Mouse (Mus musculus): ENCODE data around the gene Rap1gds1. TPM values are rescaled to one million over a fixed set of nuclear protein-coding genes. Genes with fewer than 3 reads are reported as not detected.

The Rap1gds1 gene
- total RNA-seq, 2 experiments from 2014 or later, result 27.1 to 30.3 TPM

DNA sequence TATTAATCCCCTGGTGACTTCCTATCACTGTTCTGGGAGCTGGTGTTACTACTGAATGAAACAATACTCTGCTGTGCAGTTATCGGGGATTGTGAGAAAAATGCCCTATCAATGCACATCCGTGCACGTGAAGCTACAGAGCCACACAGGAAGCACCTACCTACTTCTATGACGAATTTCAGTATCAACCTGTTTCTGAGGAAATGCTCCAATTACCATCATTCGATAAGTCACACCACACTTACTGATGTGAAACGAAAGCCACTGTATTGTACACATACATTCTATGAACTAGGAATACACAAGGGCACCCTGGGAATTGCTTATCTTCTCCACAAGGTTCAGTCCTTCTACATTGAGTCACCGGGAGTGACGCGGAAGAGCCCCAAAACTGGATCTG is 10.9 kb downstream of the Rap1gds1 start:
- no peak for DNase-seq
- intact Hi-C loops (cut with DNase I), result no loop called here

DNA sequence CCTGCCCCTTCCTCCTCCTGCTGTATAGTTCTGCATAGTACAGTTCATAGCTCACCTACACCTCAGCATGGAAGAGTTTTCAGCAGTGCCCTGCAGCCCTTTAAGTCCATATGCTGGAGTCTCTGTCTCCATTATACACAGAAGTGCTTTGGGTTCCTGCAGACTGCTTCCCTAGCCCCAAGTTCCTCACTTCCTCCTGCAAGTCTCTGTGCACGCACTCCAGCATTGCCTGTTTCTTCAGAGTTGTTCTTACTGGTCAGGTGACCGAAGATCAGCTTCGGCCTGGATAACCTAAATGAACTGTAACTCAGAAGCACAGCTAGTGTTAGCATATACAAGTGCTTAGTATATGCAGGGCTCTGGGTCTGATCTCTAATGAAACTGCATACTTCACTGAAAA is 12.9 kb downstream of the Rap1gds1 start:
- intact Hi-C loops (cut with DNase I), result no loop called here
- no peak for DNase-seq

DNA sequence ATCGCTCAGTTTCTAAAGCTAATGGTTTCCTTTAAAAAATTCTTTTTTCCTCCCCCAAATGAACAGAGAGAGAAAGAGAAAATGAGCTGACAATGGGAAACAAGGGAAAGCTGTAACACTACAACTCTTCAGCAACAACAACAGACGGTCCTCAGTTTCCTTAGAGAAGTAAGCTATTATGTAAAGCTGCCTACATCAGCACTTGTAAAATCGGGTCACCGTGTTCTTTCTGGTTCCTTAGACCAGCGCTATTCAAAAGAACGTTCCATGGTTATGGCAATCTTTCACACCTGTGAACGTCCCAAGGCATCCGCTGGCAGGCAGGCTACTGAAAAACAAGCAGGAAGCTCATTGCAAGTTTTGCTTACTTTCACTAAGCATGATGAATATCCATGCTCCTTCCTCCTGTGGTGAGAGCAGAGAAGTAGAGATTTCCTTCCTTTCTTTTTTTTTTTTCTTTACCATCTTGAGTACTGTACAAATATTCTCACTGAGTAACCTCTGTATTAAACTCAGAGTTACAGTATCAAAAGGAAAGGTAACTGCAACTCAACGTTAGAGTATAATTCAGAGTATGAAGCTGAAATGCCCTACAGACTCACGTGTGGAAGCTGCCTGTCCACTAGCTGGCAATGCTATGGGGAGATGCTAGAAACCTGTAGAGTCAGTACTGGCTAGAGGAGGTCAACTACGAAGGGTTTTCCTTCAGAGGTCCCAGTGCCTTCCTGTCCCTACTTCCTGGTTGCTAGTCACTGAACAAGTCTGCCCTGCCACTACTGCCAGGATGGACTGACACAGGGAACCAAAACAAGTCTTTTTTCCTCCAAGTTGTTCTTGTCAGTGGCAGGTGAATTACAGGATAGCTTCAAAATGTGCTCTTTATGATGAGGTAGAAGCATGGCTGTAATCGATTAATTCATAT is 26.0 kb downstream of the Rap1gds1 start:
- DNase-seq, result no peak
- intact Hi-C loops (cut with DNase I), result no loop called here

DNA sequence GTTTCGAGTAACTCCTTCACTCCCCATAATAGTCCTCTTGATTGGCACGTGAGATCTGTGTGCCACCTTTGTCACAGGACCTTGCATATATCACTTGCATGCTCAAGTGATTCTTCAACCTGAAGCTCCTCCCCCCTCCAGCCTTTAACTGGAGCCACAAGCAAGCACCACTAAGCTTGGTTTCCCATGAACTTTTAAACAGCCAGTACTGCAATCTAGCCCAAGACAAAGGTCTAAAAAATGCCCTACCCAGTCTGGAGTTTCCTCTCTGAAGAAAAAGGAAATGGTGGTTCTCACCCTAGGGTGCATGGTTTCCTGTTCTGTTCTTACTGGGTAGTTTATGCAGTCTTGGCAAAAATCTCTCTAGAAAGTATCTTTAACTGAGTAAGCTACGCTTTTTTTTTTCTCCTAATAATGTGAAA is 32.6 kb downstream of the Rap1gds1 start:
- intact Hi-C loops (cut with DNase I), result no loop called here
- peak in 1 of 2 experiments; percentile 17 for DNase-seq

DNA sequence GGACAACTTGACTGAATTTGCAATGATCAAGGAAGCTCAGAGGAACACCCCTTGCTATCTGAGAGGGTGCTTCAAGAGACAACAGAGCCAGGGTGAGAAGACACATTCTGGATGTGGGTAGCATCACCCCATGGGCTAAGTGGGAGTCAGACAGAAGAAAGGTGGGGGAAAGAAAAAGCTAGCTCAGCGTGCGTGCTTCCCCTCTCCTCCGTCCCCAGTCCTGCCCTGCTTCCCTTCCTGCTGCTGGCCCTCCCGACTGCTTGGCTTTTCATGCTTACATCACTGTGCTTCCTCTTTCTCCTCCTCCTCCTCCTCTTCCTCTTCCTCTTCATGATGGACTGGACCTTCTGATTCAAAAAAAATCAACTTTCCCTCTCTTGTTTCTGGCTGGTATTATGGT is 33.1 kb downstream of the Rap1gds1 start:
- intact Hi-C loops (cut with DNase I), result no loop called here
- DNase-seq, result no peak

DNA sequence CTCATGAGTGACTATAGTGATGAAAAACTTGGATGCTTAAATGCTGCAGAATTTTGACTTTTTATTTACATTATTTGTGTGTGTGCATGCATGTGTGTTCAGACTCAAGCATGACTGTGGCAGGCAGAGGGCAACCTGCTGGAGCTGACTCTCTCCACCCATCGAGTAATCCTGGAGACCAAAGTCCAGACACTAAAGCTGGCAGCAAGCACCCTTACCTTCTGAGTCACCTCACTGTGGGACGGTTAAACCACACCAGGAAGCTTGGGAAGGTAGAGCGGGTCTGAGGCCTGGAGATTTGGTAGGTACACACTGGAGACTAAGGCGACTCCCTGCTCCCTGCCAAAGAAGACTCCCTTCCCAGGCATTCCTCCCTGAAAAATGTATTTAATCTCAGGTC is 38.0 kb downstream of the Rap1gds1 start:
- intact Hi-C loops (cut with DNase I), result no loop called here

DNA sequence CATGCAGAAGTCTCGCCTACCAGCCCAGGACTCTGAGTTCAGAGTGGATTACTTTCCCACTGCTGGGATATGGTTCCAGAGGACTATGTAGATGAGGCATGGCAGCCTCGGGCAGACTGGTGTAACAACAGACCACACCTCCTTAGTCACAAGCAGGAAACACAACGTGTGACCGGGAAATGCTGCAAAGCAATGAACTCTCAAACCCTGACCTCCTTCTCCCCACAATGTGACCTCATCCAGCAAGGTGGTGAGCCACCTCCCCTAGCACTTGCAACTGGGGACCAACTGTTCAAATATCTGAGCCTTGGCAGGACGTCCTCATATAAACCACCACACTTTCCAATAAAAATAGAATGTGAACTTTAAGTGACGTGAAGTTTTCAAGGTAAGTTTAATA is 41.8 kb downstream of the Rap1gds1 start:
- no peak for DNase-seq
- intact Hi-C loops (cut with DNase I), result no loop called here

More for the DNA sequence above, 38.0 kb downstream of the Rap1gds1 start:
- DNase-seq, result no peak

DNA sequence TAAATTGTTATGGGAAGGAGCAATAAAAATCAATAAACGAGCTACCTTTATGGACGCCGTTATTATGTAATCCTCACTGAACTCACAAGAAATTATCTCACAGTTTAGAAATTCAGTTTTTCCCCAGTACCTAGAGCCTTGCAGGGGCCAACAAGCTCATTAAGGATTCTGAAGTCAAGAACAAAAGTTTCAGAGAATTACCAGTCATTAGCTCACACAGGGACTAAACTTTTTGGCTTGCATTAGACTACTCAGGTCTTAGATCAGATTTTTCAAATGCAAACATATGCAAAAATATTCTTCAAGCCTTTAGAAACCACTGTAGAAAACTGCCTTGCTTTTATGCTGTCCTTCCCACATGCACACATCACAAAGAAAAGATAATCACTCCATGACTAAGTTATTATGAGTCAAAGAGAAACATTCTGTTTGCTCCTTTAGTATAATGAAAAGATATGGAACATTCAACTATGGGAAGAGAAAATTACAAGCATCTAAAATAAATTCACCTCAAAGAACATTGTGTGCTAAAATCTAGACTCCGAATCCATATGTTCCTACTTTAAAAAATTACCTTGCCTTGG is 44.3 kb downstream of the Rap1gds1 start:
- intact Hi-C loops (cut with DNase I), result no loop called here
- no peak for DNase-seq

DNA sequence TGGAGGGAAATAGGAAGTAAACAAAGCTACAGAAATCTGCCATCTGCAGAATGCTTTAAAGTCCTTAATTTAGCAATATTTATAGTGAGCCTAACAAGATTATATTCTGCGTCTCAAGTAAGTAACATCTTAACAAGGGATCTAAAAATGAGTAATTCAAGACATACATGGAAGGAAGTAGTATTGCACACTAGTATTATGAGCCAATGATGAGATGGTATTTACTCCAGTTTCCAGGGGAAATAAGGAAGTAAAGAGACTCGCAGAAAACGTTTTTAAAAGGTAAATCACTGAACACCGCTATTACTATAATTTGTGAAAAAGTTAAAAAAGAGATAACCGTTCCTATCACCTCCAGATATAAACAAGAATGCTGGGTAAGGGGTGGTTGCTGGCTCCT is 49.9 kb downstream of the Rap1gds1 start:
- no peak for DNase-seq
- intact Hi-C loops (cut with DNase I), result loop anchor here (5.0 kb wide), 1 partner anchor 52 kb away; the partner anchor contains the start of gene Rap1gds1

DNA sequence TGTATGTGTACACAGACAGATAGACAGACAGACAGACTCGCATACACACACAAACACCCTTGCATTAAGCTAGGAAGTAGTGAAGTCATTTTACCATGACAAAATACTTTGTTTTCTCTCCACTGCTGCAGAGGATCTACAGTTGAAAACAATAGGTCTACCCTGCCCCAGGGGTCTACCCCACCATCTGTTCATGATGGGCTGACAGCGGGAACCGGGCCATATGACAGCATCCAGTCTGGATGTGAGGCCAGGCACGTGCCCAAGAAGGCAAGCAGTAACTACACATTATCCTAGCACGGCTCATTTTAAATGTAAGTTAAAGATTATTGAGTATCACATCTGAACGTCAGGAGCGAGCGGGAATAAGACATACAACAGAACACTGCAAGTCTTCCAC is 51.4 kb downstream of the Rap1gds1 start:
- intact Hi-C loops (cut with DNase I), result no loop called here
- DNase-seq, result no peak

DNA sequence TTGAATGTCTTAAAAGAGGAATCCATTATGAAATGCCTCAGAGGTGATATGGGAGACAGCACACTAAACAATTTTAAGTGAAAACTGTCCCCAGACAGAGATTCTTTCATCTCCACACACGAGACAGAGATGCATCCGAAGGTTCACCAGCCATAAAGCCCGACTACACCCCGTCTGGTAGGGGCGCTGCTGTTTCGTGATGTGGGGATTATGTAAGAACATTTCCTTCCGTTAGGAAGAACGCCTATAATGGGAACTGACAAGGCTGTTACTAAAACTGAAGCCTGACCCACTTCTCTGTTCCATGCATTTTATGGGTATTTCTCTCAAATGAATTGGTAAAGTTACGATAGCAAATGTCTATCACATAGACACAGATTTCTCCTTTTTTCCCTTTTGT is 62.6 kb downstream of the Rap1gds1 start:
- intact Hi-C loops (cut with DNase I), result no loop called here
- DNase-seq, result no peak

DNA sequence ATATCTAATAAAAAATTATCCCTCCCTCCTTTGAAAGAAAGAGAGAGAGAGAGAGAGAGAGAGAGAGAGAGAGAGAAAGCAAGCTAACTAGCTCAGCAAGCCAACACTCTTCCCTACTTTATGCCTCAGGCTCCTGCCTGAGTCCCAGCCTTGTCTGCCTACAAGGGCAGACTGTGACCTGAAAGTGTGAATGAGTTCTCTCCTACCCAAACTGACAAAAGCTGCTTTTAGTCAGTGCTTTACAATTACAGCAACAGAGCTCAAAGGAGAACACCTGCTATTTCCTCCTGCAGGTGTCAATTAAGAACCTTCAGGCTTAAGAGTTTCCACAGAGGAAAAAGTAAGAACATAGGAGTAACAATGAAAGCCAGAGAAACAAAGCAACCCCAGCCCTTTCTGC is 69.3 kb downstream of the Rap1gds1 start:
- DNase-seq, result no peak
- intact Hi-C loops (cut with DNase I), result no loop called here

DNA sequence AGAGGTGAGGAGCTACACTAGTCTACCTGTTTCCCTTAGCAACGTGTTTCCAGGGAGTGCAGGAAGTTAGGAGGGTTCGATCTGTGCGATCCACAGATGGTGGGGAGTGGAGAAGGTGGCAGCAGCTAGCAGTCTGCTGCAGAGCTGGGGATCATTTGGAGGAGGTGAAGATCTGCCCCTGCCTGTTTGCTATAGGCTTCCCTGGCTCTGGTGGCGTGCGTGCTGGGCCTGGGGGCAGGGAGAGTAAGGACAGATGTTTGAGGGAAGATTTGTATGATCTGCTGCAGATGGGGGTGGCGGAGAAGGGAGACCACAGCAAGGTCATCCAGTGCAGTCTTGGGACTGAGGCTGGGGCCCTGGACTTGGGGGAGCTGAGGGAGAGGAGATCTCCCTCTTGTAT is 72.2 kb downstream of the Rap1gds1 start:
- intact Hi-C loops (cut with DNase I), result no loop called here
- no peak for DNase-seq

DNA sequence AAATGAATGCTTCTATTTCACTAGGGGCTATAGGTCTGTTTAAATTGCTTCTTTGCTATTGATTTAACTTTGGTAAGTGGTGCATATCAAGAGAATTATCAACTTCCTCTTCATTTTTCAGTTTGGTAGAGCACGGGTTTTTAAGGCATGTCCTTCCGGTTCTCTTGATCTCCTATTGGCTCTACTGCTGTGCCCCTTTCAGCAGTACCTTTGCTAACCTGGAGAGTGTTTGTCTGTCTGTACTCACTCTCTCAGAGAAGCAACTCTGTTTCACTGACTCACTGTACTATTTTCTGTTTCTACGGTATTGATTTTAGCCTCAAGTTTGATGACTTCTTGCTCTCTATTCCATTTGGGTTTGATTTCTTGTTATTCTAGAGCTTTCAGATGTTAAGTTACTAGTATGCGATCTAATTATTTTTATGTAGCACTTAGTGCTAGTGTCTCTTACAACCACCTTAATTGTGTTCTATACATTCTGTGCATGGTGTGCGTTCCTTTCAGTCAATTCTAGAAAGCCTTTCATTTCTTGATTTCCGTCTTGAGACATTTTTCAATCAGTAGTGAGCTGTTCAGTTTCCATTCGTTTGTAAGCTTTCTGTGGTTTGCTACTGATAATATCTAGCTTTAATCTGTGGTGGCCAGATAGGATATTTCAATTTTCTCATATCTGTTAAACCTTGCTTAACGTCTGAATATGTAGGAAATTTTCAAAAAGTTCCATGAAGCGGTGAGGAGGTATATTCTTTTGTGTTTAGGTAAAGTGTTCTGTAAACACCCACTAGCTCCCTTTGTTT is 74.7 kb downstream of the Rap1gds1 start:
- DNase-seq, result no peak
- intact Hi-C loops (cut with DNase I), result no loop called here

DNA sequence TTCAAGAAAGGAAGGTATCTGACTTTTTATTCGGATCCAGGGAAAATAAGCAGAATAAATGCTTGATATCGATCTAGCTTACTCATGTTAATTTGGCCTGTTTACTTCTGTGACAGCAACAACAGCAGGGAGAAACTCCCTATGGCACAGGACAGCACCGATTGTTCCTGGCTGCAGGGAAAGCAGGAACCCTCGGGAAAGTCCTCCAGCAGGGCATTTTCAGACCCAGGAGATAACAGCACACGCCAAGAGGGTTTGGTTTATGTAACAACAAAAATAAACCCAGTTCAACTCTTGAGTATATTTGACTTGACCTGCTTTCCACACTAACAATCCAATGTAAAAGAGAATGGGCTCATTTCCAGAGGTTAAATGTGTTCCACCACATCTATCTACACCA is 81.5 kb downstream of the Rap1gds1 start:
- intact Hi-C loops (cut with DNase I), result no loop called here
- no peak for DNase-seq

DNA sequence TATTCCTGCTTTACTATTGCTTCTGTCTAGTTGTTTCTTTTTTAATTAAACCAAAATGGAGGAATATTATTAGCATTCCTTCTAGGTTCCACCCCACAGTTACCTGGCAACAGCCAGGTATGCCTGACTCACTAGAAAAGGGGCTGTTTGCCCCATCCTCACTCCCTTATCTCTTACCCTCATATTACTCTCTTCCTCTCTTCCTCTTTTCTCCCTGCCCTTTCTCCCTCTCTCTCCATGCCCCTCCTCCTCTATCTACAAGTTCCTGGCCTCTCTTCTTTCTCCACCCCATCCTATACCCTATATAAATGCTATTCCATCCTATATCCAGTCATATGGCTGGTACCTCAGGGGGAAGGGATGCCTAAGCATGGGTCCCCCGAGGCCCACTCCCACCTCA is 83.6 kb downstream of the Rap1gds1 start:
- intact Hi-C loops (cut with DNase I), result no loop called here

DNA sequence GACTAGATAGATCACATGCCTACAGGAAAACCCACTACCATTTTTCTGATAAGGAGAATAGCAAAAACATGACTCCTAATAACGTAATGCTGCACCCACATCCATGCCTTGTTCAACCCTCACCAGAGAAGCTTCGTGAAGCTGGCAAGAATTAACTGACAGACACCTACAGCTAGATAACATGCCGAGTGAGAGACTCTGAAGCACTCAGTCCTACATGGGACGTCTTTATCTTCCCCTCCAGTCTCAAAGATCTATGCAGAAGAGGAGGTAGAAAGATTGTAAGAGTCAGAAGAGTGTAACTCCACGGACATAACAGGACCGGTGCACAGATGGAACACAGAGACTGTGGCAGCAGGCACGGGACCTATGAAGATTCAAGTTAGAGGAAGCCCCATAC is 85.9 kb downstream of the Rap1gds1 start:
- intact Hi-C loops (cut with DNase I), result no loop called here
- DNase-seq, result no peak

More for the DNA sequence above, 83.6 kb downstream of the Rap1gds1 start:
- no peak for DNase-seq

DNA sequence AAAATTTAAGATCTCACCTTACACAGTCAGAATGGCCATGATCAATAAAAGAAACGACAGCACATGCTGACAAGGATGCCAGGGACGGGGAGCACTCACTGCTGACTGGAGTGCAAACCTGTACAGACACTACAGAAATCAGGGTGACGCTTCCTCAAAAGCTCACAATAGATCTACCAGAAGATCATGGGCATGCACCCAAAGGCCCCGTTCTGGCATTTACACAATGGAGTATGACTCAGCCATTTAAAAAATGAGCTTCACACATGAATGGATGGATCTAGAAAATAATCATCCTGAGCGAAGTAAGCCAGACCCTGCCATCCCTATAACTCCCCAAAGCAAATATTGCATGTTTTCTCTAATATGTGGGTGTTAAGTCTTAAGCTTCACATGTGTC is 87.0 kb downstream of the Rap1gds1 start:
- intact Hi-C loops (cut with DNase I), result no loop called here
- no peak for DNase-seq

DNA sequence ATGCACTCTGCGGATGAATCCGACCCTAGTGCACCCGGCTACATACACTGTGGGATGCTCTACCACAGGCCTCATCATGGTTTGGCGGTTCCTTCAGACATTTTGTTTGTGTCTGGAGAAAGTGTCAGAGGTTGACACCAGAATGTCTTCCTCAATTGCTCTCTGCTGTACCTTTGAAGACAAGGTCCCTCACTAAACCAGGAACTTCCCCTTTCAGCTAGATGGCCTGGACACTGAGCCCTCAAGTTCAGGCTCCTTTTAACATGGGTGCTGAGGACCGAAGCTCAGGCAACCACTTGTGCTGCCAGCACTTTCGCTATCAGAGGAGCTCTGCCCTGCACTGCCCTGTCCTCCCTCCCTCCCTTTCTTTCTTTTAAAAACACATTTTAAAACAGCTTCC is 92.8 kb downstream of the Rap1gds1 start:
- intact Hi-C loops (cut with DNase I), result no loop called here

DNA sequence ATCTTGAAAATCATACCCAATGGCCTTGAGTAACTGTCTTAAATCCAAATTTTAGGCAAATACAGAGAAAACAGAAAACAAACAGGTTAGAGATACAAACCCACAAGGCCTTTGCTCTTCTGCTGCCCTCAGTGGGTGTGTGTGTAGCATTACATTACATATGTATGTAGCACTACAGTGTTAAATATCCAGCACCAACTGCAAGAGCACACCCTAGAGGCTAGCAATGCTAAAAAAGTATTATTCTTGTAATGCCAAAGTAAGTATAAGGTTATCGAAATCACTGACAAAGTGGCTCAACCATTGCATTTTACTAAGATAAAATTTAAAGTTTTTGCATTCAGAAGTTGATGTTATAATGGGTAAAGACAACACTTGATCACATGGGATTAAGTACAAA is 97.6 kb downstream of the Rap1gds1 start:
- no peak for DNase-seq
- intact Hi-C loops (cut with DNase I), result no loop called here

More for the DNA sequence above, 92.8 kb downstream of the Rap1gds1 start:
- no peak for DNase-seq

DNA sequence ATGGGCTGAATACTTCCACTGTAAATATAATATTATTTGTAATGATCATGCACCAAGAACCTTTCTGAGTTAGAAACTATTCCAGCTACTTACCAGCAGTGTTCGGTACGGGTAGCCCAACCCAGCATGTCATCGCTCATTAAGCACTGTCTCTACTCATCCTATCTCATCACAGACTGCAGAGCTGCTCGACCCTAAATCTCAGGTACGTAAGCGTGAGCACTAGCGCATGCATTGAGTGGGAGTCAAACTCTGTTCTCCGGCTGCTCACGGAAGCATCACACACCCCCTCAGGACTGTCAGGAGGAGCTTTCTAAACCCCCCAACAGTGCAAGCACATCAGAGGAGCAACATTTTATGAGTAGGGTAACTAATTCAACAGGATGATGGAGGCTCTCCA is 107.4 kb downstream of the Rap1gds1 start:
- intact Hi-C loops (cut with DNase I), result no loop called here
- no peak for DNase-seq
